Mouse (Mus musculus): ENCODE data around the gene Fam19a2. TPM values are rescaled to one million over a fixed set of nuclear protein-coding genes. Genes with fewer than 3 reads are reported as not detected.

The Fam19a2 gene
- 0.05 and 0.14 TPM in 2 replicates for polyA plus RNA-seq (2012; rRNA removed)

GRCm38 (mm10) chr10:123263876-123264309 is at the start of gene Fam19a2:
TSS of gene Fam19a2 (plus strand) at chr10:123263996.

Other genes starting within 250 kb of the Fam19a2 start
- gene Mon2, start 187.5 kb upstream of the Fam19a2 start, polyA plus RNA-seq (2012; rRNA removed), result 55.9 and 77.1 TPM in 2 replicates
- 2.0 and 3.2 TPM in 2 replicates for gene Usp15, start 67.0 kb upstream of the Fam19a2 start, polyA plus RNA-seq (2012; rRNA removed)